Mouse (Mus musculus) lung, postnatal 36 days (tissue): ENCODE data around the gene Smap2.
A peak's percentile ranks its signal among the peaks of the same experiment; 100 is the strongest.

Experiments used
- DNase-seq: peaks from one replicate; pipeline ENCODE4 v3.0.0; 2022; ENCODE audit warnings: mixed read lengths

The Smap2 gene

GRCm38 (mm10) chr4:120974711-120975427 is 42.2 kb downstream of the Smap2 start:
- DNase-seq = peak; percentile 32

GRCm38 (mm10) chr4:120971842-120972241 is 45.2 kb downstream of the Smap2 start:
- DNase-seq = no peak

- peak; percentile 51 for DNase-seq
Measured at GRCm38 (mm10) chr4:120969382-120970146, 47.5 kb downstream of the Smap2 start.

GRCm38 (mm10) chr4:120968486-120968885 is 48.6 kb downstream of the Smap2 start:
- DNase-seq = no peak

- DNase-seq = peak; percentile 16
Measured at GRCm38 (mm10) chr4:120955586-120955985, 61.5 kb downstream of the Smap2 start.

- DNase-seq = no peak
Measured at GRCm38 (mm10) chr4:120953667-120954066, 63.4 kb downstream of the Smap2 start.

GRCm38 (mm10) chr4:120953038-120953437 is 64.0 kb downstream of the Smap2 start:
- DNase-seq = no peak

GRCm38 (mm10) chr4:120952163-120952562 is 64.9 kb downstream of the Smap2 start:
- peak; percentile 35 for DNase-seq

- peak; percentile 93 for DNase-seq
Measured at GRCm38 (mm10) chr4:120951428-120951973, 65.5 kb downstream of the Smap2 start, which contains the start of gene Zfp69. Gene Zfp69 (minus strand): TSS chr4:120951699.

GRCm38 (mm10) chr4:120950763-120951427 is 66.2 kb downstream of the Smap2 start:
- no peak for DNase-seq

- peak; percentile 68 for DNase-seq
Measured at GRCm38 (mm10) chr4:120948938-120949337, 68.1 kb downstream of the Smap2 start.

- no peak for DNase-seq
Measured at GRCm38 (mm10) chr4:120935006-120935405, 82.0 kb downstream of the Smap2 start.

GRCm38 (mm10) chr4:120930736-120931135 is 86.3 kb downstream of the Smap2 start:
- DNase-seq = no peak

- DNase-seq = peak; percentile 34
Measured at GRCm38 (mm10) chr4:120928686-120929085, 88.4 kb downstream of the Smap2 start.

GRCm38 (mm10) chr4:120925386-120925785 is 91.7 kb downstream of the Smap2 start:
- DNase-seq = peak; percentile 75

- peak; percentile 93 for DNase-seq
Measured at GRCm38 (mm10) chr4:120924554-120925299, 92.3 kb downstream of the Smap2 start, which contains the start of gene Exo5. Gene Exo5 (minus strand): TSS chr4:120925017.

- DNase-seq = no peak
Measured at GRCm38 (mm10) chr4:120921461-120921860, 95.6 kb downstream of the Smap2 start.
